Mouse (Mus musculus): ENCODE data around the gene Gm4302.
"Not testable (repeated sequence)": the region's sequence is repeated elsewhere in the genome, so short reads cannot be mapped to it uniquely, and the experiment has no call there.

Gm4302 gene

DNA sequence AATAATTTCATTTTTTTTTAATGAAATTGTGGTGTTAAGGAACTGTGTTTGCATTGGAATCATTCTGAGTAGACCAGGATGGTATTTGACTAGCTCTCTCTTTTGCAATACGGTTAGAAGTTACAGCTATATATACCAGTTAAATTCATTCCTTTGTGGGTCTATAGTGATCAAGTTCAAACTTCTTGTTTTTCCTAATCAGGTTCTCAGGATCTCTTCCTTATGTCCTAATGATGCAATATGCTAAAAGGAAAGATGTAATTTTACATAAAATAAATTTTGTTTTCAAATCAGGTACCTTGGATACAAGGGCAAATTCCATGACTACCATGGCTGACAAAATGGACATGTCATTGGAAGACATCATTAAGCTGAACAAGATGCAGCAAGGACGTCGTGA lies at the start of gene Gm4302:
Gene Gm4302 (plus strand): TSS at position 301 of the 400 bp plus-strand sequence.
- TF ChIP-seq GATA4 (IDR thresholded peaks at IDR 0.05; ENCODE audit: insufficient replicate concordance, low read length): not testable (repeated sequence)

DNA sequence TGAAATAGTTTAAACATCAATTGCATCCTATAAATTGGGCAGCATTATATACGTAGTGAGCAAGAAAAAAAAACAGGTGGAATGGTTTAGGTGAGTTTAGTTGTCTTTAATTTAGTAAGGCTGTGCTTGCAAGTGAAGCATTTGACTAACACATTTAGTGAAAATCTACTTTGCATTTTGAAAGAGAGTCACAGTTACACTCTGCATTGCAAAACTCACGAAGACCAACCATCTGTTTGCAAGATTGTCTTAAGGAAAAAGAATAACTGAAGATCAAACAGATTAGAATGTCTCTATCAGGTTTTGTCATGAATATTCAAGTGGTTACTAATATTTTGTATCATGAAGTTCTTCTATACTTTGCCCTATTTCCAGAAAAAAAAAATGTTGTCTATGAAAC lies 44.5 kb upstream of the Gm4302 start:
- TF ChIP-seq GATA4 (IDR thresholded peaks at IDR 0.05; ENCODE audit: insufficient replicate concordance, low read length): no peak

DNA sequence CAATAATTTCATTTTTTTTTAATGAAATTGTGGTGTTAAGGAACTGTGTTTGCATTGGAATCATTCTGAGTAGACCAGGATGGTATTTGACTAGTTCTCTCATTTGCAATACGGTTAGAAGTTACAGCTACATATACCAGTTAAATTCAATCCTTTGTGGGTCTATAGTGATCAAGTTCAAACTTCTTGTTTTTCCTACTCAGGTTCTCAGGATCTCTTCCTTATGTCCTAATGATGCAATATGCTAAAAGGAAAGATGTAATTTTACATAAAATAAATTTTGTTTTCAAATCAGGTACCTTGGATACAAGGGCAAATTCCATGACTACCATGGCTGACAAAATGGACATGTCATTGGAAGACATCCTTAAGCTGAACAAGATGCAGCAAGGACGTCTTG lies 5.3 kb upstream of the Gm4302 start, which contains the start of gene Gm4301:
Gene Gm4301 (plus strand): TSS at position 301 of the 400 bp plus-strand sequence.
- not testable (repeated sequence) for TF ChIP-seq GATA4 (IDR thresholded peaks at IDR 0.05; ENCODE audit: insufficient replicate concordance, low read length)

DNA sequence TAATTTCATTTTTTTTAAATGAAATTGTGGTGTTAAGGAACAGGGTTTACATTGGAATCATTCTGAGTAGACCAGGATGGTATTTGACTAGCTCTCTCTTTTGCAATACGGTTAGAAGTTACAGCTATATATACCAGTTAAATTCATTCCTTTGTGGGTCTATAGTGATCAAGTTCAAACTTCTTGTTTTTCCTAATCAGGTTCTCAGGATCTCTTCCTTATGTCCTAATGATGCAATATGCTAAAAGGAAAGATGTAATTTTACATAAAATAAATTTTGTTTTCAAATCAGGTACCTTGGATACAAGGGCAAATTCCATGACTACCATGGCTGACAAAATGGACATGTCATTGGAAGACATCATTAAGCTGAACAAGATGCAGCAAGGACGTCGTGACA lies 5.0 kb downstream of the Gm4302 start, which contains the start of gene Gm4303:
Gene Gm4303 (plus strand): TSS at position 301 of the 400 bp plus-strand sequence.
- not testable (repeated sequence) for TF ChIP-seq GATA4 (IDR thresholded peaks at IDR 0.05; ENCODE audit: insufficient replicate concordance, low read length)

DNA sequence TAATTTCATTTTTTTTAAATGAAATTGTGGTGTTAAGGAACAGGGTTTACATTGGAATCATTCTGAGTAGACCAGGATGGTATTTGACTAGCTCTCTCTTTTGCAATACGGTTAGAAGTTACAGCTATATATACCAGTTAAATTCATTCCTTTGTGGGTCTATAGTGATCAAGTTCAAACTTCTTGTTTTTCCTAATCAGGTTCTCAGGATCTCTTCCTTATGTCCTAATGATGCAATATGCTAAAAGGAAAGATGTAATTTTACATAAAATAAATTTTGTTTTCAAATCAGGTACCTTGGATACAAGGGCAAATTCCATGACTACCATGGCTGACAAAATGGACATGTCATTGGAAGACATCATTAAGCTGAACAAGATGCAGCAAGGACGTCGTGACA lies 10.2 kb downstream of the Gm4302 start, which contains the start of gene Gm4305:
Gene Gm4305 (plus strand): TSS at position 301 of the 400 bp plus-strand sequence.
- not testable (repeated sequence) for TF ChIP-seq GATA4 (IDR thresholded peaks at IDR 0.05; ENCODE audit: insufficient replicate concordance, low read length)

DNA sequence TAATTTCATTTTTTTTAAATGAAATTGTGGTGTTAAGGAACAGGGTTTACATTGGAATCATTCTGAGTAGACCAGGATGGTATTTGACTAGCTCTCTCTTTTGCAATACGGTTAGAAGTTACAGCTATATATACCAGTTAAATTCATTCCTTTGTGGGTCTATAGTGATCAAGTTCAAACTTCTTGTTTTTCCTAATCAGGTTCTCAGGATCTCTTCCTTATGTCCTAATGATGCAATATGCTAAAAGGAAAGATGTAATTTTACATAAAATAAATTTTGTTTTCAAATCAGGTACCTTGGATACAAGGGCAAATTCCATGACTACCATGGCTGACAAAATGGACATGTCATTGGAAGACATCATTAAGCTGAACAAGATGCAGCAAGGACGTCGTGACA lies 20.4 kb downstream of the Gm4302 start, which contains the start of gene Gm4307:
Gene Gm4307 (plus strand): TSS at position 301 of the 400 bp plus-strand sequence.
- TF ChIP-seq GATA4 (IDR thresholded peaks at IDR 0.05; ENCODE audit: insufficient replicate concordance, low read length): not testable (repeated sequence)

DNA sequence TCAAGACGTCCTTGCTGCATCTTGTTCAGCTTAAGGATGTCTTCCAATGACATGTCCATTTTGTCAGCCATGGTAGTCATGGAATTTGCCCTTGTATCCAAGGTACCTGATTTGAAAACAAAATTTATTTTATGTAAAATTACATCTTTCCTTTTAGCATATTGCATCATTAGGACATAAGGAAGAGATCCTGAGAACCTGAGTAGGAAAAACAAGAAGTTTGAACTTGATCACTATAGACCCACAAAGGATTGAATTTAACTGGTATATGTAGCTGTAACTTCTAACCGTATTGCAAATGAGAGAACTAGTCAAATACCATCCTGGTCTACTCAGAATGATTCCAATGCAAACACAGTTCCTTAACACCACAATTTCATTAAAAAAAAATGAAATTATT lies 41.8 kb downstream of the Gm4302 start, which contains the start of gene Gm4312:
Gene Gm4312 (minus strand): TSS at position 101 of the 400 bp plus-strand sequence.
- not testable (repeated sequence) for TF ChIP-seq GATA4 (IDR thresholded peaks at IDR 0.05; ENCODE audit: insufficient replicate concordance, low read length)

Measured in liver, adult (tissue).